Mouse (Mus musculus): ENCODE data around the gene Rhoh.

Rhoh gene

DNA sequence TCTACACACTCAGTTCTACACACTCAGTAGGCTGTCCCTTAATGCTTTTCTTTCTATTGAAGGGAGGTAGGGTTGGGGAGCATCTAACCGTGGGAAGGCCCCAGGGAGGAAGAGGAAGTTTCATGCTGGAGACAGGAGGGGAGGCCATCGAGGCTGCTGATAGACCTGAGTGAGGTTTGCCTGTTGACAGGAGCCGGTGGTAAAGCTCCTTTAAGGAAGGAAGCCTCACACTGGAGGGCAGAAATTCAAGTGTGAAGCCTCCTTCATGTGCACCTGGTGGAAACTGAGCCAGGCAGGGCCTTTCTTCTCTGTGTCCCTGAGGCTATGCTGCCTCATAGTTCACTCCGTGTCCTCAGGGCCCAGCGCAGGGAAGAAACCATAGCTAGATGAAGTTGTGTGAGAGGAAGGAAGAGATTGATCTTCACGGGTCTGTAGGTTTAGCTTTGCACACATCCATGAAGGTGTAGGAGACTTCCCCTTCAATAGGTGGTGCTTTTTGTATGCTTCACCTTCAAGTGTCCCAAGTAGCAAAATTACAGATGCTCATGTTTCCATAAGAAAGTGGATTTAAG, 34.2 kb downstream of the Rhoh start:
- DNase-seq (ENCODE audit: low spot score), result no peak

DNA sequence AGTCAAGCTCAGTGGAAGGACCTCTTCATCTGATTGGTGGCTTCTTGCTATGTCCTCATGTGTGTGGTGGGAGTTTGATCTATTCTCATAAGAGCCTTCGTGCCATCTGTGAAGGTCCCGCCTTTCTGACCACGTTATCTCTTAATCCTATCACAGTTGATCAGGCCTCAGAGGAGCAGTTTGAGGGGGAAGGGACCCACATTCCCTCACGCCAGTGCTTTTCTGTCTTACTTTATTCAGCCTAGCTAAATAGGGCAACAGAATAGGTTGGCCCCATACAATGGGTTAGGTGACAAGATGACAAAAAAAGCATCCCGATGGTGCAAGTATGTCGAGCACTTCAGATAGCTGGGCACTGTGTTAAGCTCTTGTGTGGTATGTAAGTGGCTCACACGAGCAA, 34.8 kb downstream of the Rhoh start:
- no peak for DNase-seq (ENCODE audit: low spot score)

DNA sequence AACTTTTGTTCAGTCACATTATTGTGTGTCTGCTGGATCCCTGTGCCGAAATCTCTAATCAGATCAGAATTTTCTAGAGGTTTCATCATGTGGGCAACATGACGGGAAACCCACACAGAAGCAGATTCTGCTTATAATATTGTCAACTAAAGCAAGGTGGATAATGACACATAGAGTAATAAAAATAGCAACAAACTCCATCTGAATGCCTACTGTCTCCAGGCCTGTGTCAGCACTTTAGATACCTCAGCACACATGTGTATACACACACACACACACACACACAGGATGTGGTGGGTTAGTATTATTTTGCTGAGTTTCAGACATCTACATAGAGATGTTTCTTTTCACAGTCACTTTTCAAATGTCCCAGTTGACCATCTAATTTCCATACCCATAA, 36.7 kb downstream of the Rhoh start:
- DNase-seq (ENCODE audit: low spot score), result no peak

DNA sequence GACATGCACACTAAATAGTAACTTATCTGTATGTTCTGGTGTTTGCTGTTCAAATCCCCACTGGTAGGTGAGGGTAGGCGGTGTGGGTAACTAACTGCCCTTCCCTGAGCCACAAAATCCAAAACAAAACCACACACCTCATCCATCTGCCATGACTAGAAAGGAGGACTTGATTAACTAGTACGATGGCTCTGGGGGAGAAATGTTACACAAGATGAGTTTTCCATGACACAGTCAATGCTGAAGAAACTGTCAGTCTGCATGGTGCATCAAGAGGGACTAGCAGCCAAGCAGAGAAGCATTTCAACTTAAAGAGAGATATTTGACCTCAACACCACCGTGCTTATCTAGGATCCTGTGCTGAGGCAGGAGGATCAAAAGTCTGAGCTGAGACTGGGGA, 37.7 kb downstream of the Rhoh start:
- DNase-seq (ENCODE audit: low spot score), result no peak

DNA sequence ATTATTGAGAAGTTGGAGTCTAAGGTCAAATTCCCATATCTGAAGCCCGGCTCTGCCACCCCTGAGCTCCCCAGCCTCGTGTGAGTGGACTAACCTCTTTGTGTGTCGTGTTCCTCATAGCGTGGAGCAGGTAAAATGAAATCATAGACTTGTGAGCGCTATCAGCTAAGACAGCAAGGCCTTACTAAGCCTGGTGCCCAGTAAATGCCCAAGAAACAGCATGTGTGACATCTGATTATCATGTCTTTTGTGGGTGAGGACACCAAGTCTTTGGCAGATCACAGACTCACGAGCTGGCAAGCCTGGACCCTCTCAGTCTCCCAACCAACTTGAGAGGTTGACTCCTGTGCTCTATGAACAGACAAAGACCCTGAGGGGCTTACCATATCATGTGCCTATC, 39.1 kb downstream of the Rhoh start:
- no peak for DNase-seq (ENCODE audit: low spot score)

DNA sequence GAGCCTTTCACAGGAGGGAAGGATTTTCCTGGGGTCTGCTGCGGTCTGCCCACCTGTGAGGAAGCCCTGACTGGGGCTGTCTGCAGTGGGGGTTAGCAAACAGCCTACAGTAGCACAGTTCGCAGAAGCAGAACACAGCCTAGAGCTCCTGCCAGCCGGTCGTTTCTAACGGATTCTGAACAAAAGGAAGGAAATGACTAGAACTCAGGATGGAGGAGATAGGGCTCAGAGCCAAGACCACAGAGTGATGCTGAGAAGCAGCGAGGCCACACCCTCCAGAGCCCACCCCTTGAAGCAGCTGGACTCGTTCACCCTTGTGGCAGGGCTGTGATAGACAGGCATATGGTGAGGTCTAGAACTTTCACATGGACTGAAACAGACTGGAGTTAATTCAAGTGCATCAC, 39.9 kb downstream of the Rhoh start:
- DNase-seq (ENCODE audit: low spot score), result no peak

DNA sequence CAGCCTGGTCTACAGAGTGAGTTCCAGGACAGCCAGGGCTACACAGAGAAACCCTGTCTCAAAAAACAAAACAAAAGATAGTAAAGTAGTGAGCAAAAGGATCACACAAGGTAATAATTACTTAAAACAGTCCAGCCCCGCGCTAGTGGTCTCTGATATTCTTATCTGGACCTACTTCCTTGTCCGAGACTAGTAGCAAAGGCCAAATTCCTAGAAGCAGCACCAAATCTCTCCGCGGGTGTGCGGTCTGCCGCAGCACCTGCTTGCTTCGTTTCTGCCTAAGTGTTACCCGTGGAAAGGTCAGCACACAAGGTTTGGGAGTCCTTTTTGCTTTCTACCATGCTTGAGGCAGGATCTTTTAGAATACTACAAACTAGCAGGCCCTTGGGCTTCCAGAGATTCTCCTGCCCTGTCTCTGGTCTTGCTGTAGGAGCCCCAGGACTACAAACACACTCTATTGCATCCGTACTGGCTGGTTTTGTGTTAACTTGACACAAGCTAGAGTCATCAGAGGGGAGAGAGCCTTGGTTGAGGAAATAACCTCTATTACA, 40.9 kb downstream of the Rhoh start:
- DNase-seq (ENCODE audit: low spot score), result no peak

DNA sequence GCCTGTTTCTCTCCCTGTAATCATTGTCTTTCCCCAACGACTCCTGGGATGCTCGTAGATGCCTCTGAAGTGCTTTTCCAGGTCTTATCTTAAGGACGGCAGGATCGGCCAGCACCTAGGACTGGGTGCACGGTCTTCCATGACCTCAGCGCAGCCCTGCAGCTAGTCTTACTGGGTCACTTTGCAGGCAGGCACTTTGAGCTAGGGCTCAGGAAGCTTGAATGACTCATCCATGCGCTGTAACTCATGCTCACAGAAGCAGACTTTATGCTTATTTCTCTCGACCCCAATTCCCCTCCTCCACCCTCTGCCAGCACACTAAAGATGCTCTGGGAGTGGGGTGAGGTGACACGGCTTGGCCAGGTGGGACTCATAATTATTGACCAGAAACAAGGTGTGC, 41.8 kb downstream of the Rhoh start:
- no peak for DNase-seq (ENCODE audit: low spot score)

DNA sequence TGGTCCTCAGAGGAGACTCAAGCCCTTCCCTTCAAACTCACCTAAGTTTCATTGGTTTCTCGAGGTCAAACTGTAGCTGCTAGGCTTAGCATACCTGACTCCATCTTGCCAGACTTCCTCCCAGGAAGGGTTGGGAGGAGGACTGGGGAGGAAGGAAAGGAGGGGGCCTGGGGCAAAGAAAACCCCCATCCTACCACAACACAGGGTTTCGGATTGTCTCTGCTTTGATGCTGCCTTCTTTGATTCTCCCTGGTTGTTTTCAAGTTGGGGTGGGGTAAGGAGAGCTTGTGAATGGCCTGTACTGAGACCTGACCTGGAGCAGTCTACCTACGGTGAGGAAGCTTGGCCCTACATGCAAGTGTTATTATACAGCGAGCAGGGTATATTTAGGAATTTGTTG, 43.5 kb downstream of the Rhoh start:
- DNase-seq (ENCODE audit: low spot score), result no peak

DNA sequence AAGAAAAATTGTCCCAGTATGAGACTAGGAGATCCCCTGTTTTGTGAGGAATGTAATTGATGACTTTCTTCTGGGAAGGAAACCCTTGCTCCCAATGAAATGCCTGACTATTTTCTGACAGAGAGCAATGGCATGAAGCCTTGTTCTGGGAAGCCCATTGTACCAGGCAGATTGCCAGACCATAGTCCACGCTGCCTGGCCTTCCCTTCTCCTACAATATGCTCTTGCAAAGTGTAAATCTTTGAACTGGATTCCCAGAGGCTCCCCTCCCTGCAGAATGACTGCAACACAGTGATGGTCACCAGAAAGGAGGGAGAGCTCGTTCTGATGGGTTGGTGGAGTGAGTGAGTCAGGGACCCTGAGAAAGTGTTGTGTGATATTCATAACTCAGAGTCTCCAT, 47.7 kb downstream of the Rhoh start:
- DNase-seq (ENCODE audit: low spot score), result no peak

DNA sequence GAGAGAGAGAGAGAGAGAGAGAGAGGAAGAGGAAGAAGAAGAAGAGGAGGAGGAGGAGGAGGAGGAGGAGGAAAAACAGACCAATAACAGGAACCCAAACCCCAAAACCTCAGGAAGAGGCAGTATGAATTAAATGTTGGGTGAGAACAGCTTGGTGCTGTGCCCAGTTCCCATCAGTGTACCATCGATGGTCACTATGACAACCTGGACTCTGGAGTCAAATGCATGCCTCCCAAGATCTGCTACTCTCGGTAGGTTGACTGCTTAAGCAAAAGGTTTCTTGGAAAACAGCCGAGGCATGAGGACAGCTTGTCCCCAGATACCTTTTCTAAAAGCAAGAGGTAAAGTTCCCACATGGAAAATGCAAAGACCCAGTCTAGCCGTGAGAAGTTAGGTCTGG, 48.3 kb downstream of the Rhoh start:
- no peak for DNase-seq (ENCODE audit: low spot score)

DNA sequence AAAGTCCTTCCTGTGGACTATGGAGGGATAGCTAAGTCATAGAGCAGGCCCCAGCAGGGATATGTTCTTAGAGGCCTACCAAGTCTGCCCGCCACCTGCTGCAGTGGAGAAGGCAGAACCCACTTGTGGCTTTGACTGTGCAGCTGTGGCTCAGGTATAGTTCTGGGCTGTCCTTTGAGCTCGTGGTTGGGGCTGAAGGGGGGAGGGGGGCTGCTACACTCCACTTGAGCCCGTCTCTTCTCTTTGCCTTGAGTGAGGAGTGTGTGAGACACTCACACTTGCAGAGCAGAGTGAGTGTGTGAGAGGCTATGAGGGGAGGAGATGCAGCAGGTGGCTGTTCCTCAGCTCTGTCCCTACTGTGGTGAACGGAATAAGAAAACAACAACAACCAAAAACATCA, 49.4 kb downstream of the Rhoh start:
- DNase-seq (ENCODE audit: low spot score), result no peak

DNA sequence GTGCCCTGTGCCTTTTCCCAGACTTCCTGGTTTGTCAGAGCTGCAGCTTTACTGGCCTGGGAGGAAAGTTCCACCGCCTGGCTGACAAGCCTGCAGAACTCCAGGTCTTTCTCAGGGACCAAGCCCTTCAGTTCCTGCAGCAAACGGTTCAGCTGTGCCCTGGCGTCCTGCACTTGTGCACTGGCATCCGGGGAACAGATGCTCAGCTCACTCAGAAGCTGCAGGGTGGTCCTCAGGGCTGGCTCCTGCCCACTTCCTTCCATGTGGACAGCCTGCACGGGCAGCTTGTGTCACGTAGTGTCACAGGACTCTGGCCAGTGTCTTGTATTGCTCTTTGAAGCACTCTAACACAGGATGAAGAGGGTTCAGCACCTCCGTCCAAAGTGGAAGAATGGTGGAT, 50.7 kb downstream of the Rhoh start:
- DNase-seq (ENCODE audit: low spot score), result no peak

DNA sequence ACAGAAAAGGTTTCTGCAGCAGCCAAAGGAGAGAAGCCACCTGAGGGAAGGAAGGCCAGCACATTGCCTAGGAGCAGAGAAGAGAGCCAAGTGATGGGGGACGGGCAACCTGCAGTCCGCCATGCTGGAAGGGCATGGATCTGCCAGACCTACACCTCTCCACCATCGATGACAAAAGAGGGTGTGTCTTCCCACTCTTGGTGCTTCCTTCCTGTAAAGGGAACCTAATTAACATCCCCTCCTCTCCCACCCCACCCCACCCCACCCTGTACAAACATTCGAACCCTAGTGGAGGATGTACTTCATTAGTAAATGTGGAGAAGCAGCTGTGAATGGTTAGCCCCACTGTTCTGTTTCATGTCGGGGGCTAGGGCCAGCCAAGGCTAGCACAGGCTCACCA, 51.2 kb downstream of the Rhoh start:
- DNase-seq (ENCODE audit: low spot score), result no peak

DNA sequence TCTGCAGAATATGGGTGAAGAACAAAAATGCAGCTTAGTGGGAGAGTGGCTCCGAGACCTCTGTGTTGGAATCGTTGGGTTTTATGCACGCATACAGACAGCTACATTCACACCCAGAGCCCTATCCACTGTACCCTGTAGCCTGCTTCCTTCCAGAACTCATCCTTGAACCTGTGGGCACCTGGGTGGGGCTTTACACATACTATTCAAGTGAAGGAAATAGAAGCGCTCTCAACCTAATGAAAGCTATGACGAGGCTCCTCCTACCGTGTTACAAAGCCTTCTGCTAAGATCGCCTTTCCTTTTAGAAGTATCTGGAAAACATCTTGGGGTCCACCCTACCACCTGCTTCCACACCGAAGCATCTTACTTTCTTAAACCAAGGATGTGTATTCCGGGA, 52.1 kb downstream of the Rhoh start:
- no peak for DNase-seq (ENCODE audit: low spot score)

DNA sequence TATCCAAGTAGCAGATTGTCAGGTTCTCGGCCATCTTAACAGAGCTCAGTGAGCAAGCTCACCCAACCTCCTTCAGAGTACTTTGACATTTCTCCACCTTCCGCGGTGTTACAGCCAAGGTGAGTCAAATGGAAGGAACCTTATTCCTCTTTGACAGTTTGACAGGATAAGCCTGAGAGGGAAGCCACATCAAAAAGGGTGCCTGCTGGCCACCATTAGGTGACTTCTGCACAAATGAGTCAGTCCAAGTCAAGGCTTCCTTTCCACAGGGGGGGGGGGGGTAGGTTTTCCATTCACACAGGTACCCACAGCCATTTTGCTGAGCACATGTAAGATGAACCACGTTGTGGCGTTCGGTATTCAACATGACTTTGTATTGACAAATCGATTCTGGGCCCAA, 53.3 kb downstream of the Rhoh start:
- DNase-seq (ENCODE audit: low spot score), result no peak

DNA sequence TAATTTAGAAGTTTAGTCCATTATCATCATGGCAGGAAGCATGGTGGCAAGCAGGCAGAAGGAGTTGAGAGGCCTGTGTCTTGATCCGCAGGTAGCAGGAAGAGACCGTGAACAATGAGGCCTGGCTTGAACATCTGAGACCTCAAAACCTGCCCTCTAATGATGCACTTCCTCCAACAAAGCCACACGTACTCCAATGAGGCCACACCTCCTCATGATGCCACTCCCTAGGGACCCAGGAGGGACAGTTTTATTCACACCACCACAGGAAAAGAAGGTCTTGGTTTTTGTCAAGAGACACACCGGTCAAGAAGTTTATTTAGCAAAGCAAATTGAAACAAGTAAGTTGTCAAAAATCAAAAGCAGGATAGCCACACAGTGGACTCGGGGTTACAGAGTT, 55.9 kb downstream of the Rhoh start:
- no peak for DNase-seq (ENCODE audit: low spot score)

DNA sequence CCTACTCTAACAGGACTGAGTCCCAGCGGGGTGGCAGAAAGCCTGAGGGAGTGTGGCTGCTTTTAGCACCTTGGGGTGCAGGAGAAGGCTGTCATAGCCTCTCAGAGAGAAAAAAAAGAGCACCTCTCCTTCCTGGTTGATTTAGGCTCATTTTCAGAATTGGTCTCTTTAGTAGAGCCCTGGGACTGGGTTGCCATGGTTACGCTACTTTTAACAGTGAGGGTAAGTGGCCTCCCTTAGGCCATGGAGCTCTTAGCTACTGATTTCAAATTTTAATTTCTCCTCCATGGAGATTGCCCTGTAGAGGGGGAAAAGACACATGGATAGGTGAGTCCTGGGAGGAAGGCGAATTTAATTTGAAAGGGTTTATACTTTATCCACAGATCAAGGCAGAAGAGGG, 57.6 kb downstream of the Rhoh start:
- DNase-seq (ENCODE audit: low spot score), result no peak

DNA sequence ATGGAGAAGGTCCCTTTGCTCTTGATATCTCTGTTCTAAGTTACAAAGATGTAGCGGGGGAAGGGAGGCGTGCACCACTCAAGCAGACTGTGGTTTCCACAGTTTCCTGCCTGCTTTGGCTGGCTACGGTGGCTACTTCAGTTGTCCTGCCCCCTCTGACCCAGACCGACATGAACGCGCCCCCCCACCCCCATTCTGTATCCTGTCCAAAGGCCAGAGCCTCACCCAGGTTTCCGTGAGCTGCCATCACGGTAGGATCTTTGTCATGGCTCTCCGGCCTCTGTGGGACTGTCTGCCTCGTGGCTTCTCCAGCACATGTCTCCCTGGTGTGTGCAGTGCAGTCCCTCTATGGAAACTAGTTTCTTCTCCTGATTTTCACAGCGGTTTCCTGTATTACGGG, 58.3 kb downstream of the Rhoh start:
- DNase-seq (ENCODE audit: low spot score), result no peak

DNA sequence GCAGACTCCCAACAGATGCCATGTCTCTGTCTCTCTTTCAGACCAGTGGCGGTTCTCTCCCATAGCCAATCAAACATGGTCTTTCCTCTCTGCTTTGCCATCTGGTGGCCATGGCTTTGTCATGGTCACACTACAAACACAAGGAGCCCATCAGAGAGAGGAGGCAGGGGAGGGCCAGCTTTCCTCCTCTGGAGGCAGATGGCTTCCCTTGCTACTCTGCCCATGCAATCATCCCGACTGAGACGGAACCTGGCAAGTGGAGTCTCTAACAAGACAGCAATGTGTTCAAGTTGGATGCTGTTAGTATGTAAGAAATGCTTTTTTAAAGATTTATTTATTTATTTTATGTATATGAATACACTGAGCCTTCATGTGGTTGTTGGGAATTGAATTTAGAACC, 58.9 kb downstream of the Rhoh start:
- no peak for DNase-seq (ENCODE audit: low spot score)

DNA sequence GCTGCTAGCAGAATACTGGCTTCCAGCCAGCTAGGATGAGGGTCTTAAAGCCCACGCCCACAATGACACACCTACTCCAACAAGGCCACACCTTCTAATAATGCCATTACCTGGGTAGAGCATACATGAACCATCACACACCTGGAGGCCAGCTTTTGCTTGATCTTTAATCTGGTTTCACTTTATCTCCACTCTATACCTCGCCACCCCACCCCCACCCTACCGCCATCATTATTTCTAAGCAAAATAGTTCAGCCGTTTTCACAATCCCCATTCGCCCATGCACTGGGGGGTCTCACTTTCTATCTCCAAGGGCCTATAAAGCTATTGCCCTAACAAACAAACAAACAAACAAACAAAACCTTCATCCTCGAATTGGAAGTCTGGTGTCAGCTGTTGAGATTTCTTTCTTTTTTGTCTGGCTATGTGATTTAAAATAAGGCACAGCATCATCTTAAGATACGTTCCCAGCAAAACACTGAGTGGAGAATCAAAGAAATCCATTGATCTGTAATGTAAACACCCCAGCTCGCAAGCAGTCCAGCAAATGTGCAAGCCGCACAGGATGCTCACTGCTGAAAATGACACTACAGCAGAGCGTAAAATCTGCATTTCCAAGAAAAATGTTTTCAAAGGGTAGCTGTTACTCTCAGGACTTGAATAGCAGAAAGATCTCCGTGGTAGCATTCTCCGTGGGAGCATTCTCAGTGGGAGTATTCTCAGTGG, 59.9 kb downstream of the Rhoh start:
- DNase-seq (ENCODE audit: low spot score), result no peak

DNA sequence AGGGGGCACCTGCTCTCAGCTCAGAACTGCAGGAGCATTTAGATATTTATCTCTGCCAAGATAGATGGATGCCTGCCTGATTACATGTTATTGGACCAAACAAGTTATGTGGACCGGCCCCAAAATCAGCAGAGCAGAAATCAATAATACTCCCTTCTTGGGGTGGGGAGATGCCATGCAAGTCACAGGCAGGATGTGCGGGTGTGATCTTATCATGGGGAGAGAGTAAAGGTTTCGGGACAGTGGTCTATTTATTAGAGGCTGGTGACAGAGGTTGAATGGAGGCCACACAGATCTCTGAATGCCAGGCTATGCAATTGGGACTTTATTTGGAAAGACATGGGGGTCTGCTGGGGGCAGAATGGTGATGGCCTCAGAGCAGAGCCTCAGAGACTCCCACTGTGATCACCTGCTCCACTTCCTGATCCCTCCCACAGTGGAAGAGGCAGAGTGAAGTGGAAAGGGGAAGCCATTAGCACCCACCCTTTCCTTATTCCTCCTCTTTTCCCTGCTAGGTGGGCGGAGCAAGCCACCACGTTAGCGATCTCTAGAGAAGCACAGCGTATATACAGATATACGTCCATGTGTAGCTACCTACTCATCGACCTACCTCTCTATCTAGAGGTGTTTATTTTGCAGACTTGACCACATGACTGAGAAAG, 60.6 kb downstream of the Rhoh start:
- DNase-seq (ENCODE audit: low spot score), result no peak

DNA sequence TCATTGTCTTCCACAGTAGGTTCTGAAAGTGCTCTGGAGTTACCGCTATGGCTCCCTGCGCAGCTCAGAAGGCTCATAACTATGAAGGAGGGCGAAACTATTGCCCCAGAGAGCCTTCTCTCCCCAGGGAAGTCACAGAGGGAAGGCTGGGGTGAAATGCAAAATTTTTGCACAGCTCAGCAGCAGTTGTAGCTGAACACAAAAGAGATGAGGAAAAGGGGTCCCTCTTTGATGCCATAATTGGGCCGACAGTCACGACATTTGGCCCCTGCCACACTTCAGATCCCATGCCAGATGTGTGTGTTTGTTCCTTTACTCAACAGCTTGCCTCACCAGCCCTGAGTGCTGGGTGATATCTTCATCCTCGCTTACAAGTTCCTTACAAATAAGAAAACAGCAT, 65.7 kb downstream of the Rhoh start:
- no peak for DNase-seq (ENCODE audit: low spot score)

DNA sequence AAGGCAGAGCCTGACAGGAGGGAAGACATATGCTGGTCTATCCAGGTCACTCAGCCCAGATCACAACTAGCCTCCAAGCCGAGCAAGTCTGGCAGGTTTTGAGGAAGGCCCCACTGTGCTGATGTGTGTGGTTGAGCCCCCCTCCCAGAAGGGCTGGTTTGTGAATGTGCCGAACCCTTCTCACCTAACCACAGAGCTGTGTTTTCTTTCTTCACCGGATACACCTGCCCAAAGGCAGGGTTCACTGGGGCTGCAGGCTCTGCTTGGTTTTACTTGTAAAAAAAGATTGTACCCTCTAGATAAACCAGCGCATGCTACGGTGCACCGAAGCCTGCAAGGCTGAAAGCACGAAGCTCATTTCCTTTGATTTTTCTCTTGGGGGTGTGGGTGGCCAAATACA, 68.1 kb downstream of the Rhoh start:
- DNase-seq (ENCODE audit: low spot score), result no peak
